Mouse (Mus musculus) cerebellum, adult 18-20 months (tissue): ENCODE results near the gene Olfm2.
"Not testable (repeated sequence)": the region's sequence is repeated elsewhere in the genome, so short reads cannot be mapped to it uniquely, and the experiment has no call there.

Source experiments
- DNase-seq, 2 experiments: peaks; one replicate each; pipeline ENCODE4 v3.0.0; 2021

Gene Olfm2

DNA sequence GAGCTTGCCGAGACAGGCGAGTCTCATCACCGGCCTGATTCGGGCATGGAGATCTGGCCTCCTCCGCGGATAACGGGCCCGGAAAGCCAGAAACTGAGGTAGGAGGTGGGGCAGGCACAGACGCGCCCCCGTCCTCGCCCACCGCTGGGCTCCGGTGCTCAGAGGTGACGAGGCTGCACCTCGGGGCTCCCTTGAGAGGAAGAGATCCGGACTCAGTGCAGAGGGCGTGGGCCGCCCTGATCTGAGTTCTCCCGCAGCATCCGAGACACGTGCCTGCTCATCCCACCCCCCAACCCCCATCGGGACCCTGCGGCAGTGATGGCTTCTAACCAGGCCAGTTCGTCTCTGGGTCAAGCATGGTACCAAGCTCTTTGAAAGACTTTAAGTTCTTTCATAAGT lies 93.9 kb downstream of the Olfm2 start:
- no peak for DNase-seq

DNA sequence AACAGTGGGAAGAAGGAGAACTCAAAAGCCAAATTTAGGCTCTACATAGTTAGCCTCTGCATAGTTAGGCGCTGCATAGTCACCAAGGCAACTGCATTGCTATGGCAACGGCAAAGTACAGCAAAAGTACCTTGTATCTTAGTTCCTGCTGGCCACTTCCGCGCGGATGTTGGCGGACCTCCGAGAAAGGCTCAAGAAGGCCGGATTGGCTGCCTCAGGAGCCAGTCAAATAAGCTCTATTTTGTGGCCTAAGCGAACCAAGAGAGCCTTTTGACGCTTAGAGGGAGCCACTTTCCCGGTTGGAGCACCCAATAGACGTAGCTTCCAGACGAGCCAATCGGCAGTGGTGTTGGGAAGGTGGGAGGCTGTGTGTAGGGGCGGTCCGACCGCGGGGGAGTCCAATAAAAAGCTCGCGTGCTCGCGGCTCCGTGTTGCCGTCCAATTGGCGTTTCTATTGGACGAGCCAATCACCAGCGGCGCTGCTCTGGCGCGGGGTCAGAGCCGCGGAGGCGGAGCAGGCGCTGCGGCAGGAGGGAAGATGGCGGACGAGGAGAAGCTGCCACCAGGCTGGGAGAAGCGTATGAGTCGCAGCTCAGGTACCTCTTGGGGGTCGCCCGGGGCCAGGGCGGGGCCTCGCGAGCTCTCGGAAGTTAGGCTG lies 94.4 kb downstream of the Olfm2 start, which contains the start of gene Pin1:
TSS of gene Pin1 (plus strand) at position 494 of the 658 bp plus-strand sequence.
- peak; percentile 96 to 99 for DNase-seq

DNA sequence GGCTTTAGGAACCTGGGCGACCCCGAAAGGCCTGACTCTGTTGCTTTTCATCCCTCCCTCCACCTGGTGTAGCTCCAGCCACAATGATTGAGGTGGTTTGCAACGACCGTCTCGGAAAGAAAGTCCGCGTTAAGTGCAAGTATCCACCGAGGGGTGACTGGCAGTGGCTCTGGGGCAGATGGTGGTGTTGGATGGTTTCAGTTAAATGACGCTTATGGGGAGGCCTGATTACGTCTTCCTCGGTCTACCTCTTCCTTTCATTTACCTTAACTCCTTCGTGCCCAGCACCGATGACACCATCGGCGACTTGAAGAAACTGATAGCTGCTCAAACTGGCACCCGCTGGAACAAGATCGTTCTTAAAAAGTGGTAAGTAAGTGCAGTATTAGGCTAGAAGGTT lies 101.0 kb downstream of the Olfm2 start:
- no peak for DNase-seq

DNA sequence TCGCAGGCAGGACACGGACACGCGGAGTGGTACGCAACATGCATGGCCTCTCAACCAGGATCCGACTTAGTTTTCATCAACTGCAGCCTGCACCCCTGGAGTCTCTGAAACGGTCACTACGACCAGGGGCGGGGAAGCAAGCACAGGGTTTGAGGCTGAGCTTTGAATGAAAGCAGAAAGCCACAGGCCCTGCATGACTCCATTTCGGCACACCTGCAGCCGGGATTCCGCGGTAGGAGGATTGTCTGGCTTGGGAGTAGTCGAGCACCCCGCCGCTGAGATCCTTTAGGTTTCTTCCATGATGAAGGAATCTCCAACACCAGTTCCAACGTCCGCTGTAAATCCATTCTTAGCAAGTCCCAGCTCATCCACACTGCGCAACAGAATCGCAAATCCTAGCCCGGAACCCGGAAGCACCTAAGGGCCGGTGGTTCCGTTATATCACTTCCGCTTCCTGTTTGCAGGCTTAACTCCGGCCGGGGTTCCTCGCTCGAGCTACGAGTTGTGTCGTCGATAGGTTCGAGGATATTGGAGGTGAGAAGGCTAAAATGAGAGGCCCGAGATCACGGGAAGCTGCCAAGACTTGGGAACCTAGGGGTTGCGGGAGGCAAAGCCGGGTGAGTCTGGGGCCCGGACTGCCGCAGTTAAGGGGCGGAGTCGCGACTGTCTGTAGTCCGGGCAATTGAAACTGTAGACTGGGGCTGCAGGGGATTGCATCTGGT lies 101.6 kb downstream of the Olfm2 start, which contains the start of gene Fbxl12:
TSS of gene Fbxl12 (minus strand) at position 408 of the 722 bp plus-strand sequence.
- peak; percentile 76 to 79 for DNase-seq

DNA sequence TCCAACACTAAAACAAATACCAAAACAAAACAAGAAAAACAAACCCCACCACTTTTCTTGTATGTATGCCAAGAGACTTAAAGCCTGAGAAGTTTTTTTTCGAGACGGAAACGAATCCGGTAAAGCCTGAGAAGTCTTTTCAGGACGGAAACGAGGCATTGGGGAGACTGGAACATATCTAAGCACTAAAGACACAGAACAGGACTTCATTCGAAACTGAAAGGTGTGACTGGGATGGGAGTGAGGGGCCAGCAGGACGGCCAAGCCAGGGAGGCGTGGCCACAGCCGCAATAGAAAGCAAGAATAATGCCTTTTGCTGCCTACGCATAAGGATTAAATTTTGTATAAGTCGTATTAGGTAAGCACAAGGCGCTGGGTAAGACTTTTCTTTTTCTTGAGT lies 102.4 kb downstream of the Olfm2 start:
- DNase-seq, result no peak

DNA sequence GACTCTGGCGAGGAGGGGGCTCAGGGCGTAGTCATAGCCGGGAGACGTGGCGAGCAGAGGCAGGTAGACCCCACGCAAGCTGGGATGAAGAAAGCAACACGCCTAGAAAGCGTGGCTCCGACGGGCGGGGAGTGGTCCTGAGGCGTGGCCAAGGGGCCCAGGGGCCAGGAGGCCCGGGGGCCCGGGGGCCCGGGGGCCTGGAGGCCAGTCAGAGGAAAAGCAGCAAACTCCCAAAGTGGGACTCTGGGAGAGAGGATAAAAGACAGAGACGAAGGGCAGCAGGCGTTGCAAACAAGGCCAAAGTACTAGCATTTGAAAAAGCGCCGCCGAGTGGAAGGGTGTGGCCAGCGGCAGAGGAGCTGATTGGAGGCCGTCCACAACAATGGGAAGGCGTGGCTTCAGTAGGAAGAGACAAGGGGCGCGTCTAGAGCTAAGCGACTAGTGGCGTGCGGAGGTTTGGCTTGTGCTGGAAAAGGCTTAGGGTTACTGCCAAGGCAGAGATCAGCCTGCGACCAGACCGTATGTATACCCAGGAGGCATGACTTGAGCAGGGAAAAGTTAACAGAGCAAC lies 103.2 kb downstream of the Olfm2 start:
- peak; percentile 45 to 69 for DNase-seq

DNA sequence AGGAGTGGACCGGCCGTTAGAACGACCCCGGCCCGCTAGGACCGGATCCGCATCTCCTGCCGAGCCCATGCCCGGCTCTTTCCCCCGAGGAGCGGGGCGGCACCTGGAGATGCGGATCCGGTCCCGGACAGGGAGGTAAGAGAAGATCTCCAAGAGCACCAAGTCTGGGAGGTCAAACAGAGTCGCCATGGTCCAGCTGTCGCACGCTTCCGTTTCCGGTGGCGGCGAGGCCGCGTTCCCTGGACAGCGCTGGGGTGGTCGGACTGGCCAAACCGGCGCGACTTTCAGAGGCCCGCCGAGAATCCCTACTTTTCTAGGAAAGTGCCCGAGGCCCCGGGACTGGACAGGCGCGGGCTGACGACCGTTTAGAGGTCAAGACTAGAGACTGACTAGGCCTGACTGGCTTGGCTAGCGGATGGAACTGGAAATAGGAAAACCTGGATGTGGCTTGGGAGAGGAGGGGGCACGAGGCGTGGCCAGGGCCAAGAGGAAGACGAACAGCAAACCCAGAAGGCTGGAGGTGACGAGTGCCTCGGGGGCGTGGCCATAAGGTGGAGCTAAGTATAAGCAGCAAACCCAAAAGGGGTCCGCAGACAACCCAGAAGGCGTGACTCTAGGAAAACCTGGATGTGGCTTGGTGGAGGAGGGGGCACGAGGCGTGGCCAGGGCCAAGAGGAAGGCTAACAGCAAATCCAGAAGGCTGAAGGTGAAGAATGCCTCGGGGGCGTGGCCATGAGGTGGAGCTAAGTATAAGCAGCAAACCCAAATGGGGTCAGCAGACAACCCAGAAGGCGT lies 103.9 kb downstream of the Olfm2 start, which contains the start of gene Ubl5:
TSS of gene Ubl5 (plus strand) at position 778 of the 795 bp plus-strand sequence.
- DNase-seq, result peak in 1 of 2 experiments; percentile 41

DNA sequence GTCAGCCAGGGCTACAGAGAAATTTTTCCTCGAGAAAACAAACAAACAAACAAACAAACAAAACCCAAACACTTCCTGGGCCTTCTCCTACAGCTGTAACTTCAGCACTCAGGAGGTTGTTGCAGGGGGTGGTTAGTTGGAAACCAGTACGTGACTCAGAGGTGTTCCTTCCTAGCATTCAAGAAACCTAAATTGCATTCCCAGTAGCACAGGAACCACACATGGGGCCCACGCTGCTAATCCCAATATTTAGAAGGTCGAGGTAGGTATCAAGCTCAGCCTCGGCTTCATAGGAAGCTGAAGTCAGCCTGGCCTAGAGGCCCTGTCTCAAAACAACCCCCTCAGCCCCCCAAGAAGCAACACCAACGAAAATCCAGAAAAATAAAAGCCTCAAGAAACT lies 104.6 kb downstream of the Olfm2 start:
- DNase-seq, result no peak

DNA sequence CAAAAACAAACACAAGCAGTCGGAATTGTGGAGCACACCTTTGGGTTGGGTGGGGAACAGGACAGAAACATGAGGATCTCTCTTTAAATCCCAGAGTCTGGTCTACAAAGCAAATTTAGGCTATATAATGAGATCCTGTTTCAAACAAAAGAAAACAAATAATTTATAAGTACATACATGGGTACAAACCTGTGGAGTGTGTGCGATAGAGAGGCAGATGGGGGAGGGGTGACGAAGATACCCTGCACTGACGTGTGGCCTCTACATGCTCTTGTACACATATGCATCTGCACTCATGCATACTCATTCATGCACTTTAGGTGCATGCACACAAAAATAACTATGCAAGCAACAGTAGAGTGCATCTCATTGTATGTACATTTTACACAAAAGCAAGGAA lies 106.7 kb downstream of the Olfm2 start:
- no peak for DNase-seq

DNA sequence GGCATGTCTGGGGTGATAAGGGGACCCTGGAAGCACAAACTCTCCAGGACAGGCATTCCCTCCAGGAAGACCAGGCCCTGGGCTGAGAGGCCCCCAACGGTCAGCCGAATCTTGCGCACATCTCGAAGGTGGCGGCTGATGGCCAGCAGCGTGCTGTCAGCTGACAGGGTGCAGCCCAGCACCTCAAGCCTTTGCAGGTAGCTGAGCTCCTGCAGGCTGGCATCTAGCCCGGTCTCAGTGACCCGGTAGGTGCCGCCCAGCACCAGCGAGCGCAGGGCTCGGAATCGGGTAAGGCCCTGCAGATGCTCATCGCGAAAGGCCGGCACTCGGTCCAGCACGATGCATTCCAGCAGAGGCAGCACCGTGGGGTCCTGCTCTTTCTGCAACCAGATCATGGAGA lies 107.6 kb downstream of the Olfm2 start:
- DNase-seq, result no peak

DNA sequence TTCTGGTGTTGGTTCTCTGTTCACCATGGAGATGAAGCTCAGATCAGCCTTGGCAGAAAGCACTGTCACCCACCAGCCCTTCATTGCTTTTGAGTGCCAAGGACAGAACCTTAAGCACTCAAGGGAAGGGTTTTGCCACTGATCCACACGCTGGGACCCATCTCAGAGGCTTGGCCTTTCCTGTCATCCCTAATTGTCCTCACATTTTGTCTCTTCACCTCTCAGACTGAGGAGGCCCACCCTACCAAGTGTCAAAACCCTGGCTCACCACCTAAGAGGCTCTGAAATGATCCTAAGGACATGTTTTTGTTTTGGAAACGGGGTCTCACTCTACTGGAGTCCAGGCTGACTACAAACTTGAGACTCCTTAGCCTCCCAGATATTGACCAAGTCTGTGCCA lies 109.4 kb downstream of the Olfm2 start:
- no peak for DNase-seq

DNA sequence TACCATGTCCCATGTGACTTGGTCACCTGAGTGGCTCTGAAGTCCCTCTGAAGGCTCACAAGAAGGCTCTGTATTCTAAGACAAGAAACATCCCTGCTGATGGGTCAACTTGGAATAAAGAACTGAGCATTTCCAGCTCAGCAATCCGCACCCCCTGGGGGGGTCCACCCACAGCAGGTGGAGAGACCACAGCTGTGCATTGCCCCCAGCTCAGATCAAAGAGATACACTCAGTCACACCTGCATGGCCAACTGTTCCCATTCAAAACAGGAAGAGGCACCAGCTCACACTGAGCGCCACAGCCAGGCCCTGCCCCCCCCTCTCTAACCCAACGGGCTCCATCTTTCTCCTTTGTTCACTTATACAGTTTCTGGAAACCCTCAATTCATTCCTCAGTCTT lies 109.9 kb downstream of the Olfm2 start:
- no peak for DNase-seq

DNA sequence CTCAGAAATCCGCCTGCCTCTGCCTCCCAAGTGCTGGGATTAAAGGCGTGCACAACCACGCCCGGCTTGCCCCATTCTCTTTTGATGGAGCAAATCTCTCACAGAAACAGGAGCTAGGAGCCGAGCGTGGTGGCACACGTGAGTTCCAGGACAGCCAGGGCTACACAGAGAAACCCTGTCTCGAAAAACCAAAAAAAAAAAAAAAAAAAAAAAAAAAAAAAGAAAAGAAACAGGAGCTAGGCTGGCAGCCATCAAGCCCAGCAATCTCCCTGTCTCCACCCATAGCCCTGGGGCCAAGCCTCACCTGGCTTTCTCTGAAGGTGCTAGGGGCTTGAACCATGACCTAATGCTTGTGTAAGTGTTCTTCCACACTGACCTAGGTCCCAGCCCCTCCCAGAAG lies 110.5 kb downstream of the Olfm2 start:
- DNase-seq, result not testable (repeated sequence)

DNA sequence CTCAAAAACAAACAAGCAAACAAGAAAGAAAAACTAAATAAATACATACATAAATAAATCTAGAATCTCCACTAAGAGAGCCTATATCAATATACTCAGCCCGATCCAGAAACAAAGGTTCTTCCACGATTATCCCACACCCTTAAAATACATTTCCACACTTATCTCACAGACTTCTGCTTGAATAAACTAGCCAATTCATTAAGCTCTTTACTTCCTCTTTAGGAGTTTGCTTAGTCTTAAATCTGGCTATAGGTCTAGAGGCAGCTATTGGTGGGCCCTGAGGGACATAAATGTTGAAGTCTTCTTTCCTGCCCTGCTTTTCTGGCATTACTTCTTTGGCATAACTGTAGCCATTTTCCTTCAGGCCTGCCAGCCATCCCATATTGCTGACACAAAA lies 114.8 kb downstream of the Olfm2 start:
- no peak for DNase-seq
